Mouse (Mus musculus): ENCODE data around the gene Gm21921. TPM values are rescaled to one million over a fixed set of nuclear protein-coding genes. Genes with fewer than 3 reads are reported as not detected.
"Not testable (repeated sequence)": the region's sequence is repeated elsewhere in the genome, so short reads cannot be mapped to it uniquely, and the experiment has no call there.

Gm21921 gene
- polyA plus RNA-seq (2012): not detected in 2 replicates

GRCm38 (mm10) chrY:24796143-24796542 is at the start of gene Gm21921:
Gene Gm21921 (minus strand): TSS chrY:24796243.
- TF ChIP-seq GATA1 (IDR thresholded peaks at IDR 0.05; ENCODE audit: low read length): not testable (repeated sequence)

Data from G1E-ER4 (cell line).